Mouse (Mus musculus) hindbrain, postnatal 0 days (tissue): Measurements from ENCODE around the gene Ypel3. TPM values are rescaled to one million over a fixed set of nuclear protein-coding genes. Genes with fewer than 3 reads are reported as not detected.
"Not testable (repeated sequence)": the region's sequence is repeated elsewhere in the genome, so short reads cannot be mapped to it uniquely, and the experiment has no call there.

Experiments
- ATAC-seq: fragments of 200-750 bp; cut with Nextera tagmentation; 2 replicates; pipeline ENCODE4 v1.8.0; 2017; ENCODE audit warnings: mild to moderate bottlenecking, moderate TSS enrichment, moderate library complexity
- DNase-seq: peaks from one replicate; pipeline ENCODE4 v3.0.0-alpha.2; 2015; ENCODE audit warnings: low spot score
- H3K27ac ChIP-seq: fragments of 300-500 bp; sonication (generic); 2 replicates; pipeline ENCODE4 v1.5.1; 2014; ENCODE audit warnings: mild to moderate bottlenecking
- H3K27me3 ChIP-seq: fragments of 300-500 bp; sonication (generic); 2 replicates; pipeline ENCODE4 v1.6.1; 2014; ENCODE audit warnings: low read length, mixed read lengths; ENCODE audit not compliant: insufficient read depth
- H3K36me3 ChIP-seq: fragments of 300-500 bp; sonication (generic); 2 replicates; pipeline ENCODE4 v1.6.1; 2014; ENCODE audit warnings: low read length, mixed read lengths; ENCODE audit not compliant: insufficient read depth
- H3K4me1 ChIP-seq: fragments of 300-500 bp; sonication (generic); 2 replicates; pipeline ENCODE4 v1.6.1; 2014; ENCODE audit warnings: antibody characterized with exemption, low read length, mixed read lengths; ENCODE audit not compliant: insufficient read depth
- H3K4me2 ChIP-seq: fragments of 300-500 bp; sonication (generic); 2 replicates; pipeline ENCODE4 v1.6.1; 2014; ENCODE audit warnings: low read depth, mild to moderate bottlenecking, low read length, moderate library complexity, mixed read lengths
- H3K4me3 ChIP-seq: fragments of 300-500 bp; sonication (generic); 2 replicates; pipeline ENCODE4 v1.5.1; 2014; ENCODE audit warnings: low read length
- H3K9ac ChIP-seq: fragments of 300-500 bp; sonication (generic); replicated peaks from 2 replicates; pipeline ENCODE4 v1.6.1; 2014; ENCODE audit warnings: mild to moderate bottlenecking, low read length, moderate library complexity, mixed read lengths
- H3K9me3 ChIP-seq: fragments of 300-500 bp; sonication (generic); 2 replicates; pipeline ENCODE4 v1.6.1; 2016; ENCODE audit warnings: low read length, mixed read lengths
- CTCF ChIP-seq: IDR thresholded peaks from 2 replicates; pipeline ENCODE4 v1.5.1; 2016; ENCODE audit warnings: antibody characterized with exemption, control low read depth, low read depth
- WGBS: fragments of 180-500 bp; shearing (Covaris S2); extraction: QIAGEN DNeasy Blood & Tissue Kit; methylation state at CpG from one replicate; pipeline ENCODE4 v1.1.7; 2014; 5-methylcytosine and 5-hydroxymethylcytosine counted together
- polyA plus RNA-seq: library from polyadenylated mRNA; unstranded; fragments of >200 nt; fragmentation: Nextera tagmentation; extraction: Ambion mirVana; gene quantifications from 2 replicates; pipeline ENCODE4 v1.2.1, GENCODE M21; 2015
- total RNA-seq: library from RNA; depleted of rRNA; stranded (reverse); fragments of >200 nt; gene quantifications from 2 replicates; pipeline ENCODE4 v1.2.3, GENCODE M21; 2014

The Ypel3 gene
- total and polyA plus RNA-seq, 2 experiments from 2014 or later, result 239 to 240 TPM

DNA sequence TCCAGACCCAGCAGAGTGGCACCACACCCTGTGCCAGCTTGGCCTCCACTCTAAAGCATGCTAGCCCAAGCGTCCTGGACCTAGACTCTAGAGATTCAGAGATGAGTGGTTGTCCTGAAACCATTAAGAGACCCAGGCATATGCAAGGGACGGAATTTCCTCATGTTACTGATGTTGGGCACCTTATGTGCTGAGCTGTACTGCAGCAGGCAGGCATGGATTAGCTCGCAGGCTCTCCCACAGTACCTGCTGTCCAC, 849 bp upstream of the Ypel3 start:
- H3K4me3 ChIP-seq, result peak overlapping the region; percentile 82
- DNase-seq (no peak), ATAC-seq (no peak)
- no peaks in the 10 kb centered on the region for H3K9me3 ChIP-seq
- H3K9ac ChIP-seq, result peak overlapping the region; percentile 97; the same call in 1 of the 2 replicates
- peak overlapping the region; percentile 99 for H3K4me2 ChIP-seq
- 70% methylated on average over 3 of the region's 3 CpGs for WGBS
- H3K4me1 ChIP-seq, result peaks cover 32% of the 10 kb centered on the region
- peak overlapping the region; percentile 92 for H3K27ac ChIP-seq
- H3K36me3 ChIP-seq, result peaks cover 6% of the 10 kb centered on the region
- TF ChIP-seq CTCF, result no peak
- H3K27me3 ChIP-seq, result no peaks in the 10 kb centered on the region

DNA sequence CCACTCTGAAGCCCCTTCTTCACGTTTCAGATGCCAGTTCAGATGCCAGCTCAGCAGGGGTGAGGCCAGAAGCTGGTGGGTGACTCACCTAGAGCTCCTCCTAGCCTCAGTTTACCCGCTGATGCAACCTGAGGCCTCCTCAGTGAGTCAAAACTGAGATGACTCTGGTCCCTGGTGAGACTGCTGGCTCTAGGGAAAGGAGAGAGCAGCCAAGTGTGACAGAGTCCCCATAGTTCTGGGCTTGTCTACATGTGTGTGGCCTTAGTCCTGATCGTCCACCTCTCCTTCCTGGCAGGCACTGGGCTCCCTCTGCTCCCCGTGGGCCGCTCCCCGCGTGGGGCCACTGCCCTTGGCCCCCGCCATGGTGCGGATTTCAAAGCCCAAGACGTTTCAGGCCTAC, 721 bp downstream of the Ypel3 start:
- Histone ChIP-seq H3K27me3 (no peaks in the 10 kb centered on the region), H3K9me3 (no peaks in the 10 kb centered on the region), H3K4me3 (peak overlapping the region; percentile 82), H3K27ac (peak overlapping the region; percentile 92), H3K4me1 (peaks cover 37% of the 10 kb centered on the region), H3K36me3 (no peaks in the 10 kb centered on the region; the same call in 1 of the 2 replicates), H3K9ac (peak overlapping the region; percentile 97), H3K4me2 (peak overlapping the region; percentile 99)
- no peak for TF ChIP-seq CTCF
- ATAC-seq, result no peak
- DNase-seq, result peak; percentile 8
- WGBS, result 43% methylated on average over 10 of the region's 10 CpGs

DNA sequence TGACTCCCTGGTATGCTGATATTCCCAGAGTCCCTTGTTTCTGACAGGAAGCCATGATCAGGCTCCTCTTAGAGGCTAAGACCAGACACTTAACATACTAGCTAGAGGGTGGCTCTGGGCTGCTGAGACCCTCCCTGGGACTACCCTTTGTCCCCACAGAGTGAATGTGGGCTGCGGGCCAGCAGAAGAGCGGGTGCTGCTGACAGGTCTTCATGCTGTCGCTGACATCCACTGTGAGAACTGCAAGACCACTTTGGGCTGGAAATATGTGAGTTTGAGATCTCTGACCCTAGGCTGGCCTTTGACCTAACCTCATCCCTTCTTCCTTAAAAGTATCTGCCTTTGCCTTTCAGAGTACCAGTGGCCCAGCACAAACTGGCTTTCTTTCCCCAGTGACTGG, 1.4 kb downstream of the Ypel3 start:
- peak overlapping the region; percentile 97 for H3K9ac ChIP-seq
- peak overlapping the region; percentile 99 for H3K4me2 ChIP-seq
- H3K4me1 ChIP-seq, result peaks cover 37% of the 10 kb centered on the region
- WGBS, result 63% methylated on average over 3 of the region's 3 CpGs
- H3K4me3 ChIP-seq, result peak overlapping the region; percentile 82; the same call in 1 of the 2 replicates
- H3K36me3 ChIP-seq, result no peaks in the 10 kb centered on the region
- no peaks in the 10 kb centered on the region for H3K9me3 ChIP-seq
- DNase-seq (no peak), ATAC-seq (no peak)
- H3K27ac ChIP-seq, result 0 out of 2 replicates have a peak overlapping the region, but pooled peaks have one; percentile 92
- TF ChIP-seq CTCF, result no peak
- no peaks in the 10 kb centered on the region for H3K27me3 ChIP-seq

DNA sequence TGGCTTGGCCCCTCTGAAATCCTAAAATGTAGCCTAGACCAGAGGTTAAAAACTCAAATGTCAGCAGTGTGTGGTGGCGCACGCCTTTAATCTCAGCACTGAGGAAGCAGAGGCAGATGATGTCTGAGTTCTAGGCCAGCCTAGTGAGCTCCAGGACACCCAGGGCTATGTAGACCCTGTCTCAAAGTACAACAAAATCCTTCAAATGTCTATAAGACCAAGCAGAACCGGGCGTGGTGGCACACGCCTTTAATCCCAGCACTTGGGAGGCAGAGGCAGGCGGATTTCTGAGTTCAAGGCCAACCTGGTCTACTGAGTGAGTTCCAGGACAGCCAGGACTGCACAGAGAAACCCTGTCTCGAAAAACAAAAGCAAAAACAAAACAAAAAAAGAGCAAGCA, 2.3 kb downstream of the Ypel3 start:
- not testable (repeated sequence) for H3K4me2 ChIP-seq, H3K9ac ChIP-seq, DNase-seq, H3K9me3 ChIP-seq, H3K36me3 ChIP-seq, H3K4me3 ChIP-seq, ATAC-seq, H3K27me3 ChIP-seq
- Histone ChIP-seq H3K27ac (peak overlapping the region; percentile 72; the same call in 1 of the 2 replicates), H3K4me1 (peaks cover 37% of the 10 kb centered on the region)
- WGBS, result 88% methylated on average over 7 of the region's 7 CpGs

DNA sequence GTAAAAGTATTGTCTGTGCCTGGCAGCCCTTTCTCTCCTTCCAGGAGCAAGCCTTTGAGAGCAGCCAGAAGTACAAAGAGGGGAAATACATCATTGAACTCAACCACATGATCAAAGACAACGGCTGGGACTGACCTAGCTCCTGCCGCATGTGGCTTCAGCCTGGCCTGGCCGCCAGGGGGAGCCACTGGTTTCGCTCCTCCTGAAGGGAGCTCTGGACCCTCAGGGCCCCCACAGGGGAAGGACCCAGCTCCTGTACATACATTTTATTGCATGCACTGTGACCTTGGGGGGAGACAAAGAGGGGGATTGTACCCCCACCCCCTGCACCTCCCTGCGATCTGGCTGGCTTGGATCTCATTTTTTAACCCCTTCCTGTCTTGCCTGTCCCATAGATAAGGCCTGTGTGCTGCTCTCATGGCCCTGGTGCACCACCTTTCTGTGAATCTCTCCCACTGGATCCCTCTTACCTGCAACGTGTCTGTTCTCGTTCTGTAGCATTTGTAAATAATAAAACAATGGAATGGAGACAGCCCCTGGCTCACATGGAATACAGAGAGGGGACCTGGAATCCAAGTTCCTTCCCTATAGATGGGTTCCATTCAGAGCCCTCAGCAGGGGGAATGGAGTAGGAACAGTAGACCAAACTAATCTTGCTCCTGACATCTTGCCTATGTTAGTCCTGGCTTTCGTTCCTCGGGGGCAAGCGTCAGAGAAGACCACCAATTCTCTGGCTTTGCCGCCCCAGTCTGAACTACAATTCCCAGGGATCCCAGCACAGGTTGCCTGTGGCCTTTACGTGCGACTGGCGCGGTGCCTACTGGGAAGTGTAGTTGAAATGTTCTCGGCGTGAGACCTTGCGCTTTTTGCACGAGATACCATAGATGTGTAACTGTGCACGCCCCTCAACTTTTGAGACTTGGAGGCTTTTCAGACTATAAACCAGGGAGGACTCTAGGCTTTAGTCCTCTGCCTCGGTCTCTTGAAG, 3.5 kb downstream of the Ypel3 start:
- peak; percentile 66 for ATAC-seq
- Histone ChIP-seq H3K9me3 (no peaks in the 10 kb centered on the region), H3K36me3 (peaks cover 11% of the 10 kb centered on the region), H3K4me3 (peak overlapping the region; percentile 41), H3K27me3 (no peaks in the 10 kb centered on the region), H3K9ac (peak overlapping the region; percentile 54), H3K27ac (peak overlapping the region; percentile 72), H3K4me1 (peaks cover 37% of the 10 kb centered on the region), H3K4me2 (peak overlapping the region; percentile 96)
- WGBS, result under 1% methylated on average over 21 of the region's 21 CpGs
- peak; percentile 97 for DNase-seq
- peak; percentile 96 for TF ChIP-seq CTCF

DNA sequence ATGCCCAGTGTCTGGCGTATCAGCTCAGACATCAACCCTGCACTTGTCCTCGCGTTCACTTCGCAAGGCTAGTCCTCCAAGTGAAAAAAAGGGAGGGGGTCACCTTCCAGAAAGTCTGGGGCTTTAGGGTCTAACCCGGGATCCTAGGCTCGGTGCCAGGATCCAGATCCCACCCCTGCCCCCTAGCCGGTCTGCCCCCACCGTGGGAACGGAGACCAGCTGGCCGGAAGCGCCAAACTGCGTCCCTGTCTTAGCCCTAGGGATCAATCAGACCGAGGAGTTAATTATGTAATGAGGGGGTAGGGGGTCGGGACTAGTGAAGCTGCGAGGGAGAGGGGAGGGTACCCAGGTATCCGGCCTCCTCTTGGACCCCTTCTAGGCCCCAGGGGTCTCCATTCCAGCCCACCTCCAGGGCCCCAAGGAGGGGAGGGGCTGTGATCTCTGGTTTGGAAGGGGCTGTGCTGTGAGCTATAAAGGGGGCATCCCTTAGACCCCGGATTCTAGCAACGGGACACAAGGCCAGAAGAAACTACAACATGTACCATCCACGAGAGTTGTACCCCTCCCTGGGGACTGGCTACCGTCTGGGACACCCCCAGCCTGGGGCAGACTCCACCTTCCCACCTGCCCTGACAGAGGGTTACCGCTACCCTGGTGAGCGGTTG, 4.3 kb downstream of the Ypel3 start, which contains the start of gene Tbx6:
TSS of gene Tbx6 (plus strand) at position 513 of the 665 bp plus-strand sequence.
- Histone ChIP-seq H3K36me3 (peaks cover 15% of the 10 kb centered on the region), H3K27me3 (no peaks in the 10 kb centered on the region), H3K4me3 (peak within 1 kb of the TSS; percentile 41), H3K4me2 (peak within 1 kb of the TSS; percentile 96), H3K4me1 (peaks cover 32% of the 10 kb centered on the region), H3K9ac (peak within 1 kb of the TSS; percentile 54), H3K9me3 (no peaks in the 10 kb centered on the region), H3K27ac (peak within 1 kb of the TSS; percentile 72)
- ATAC-seq (peak; percentile 6; the same call in 1 of the 2 replicates), DNase-seq (peak; percentile 33)
- 3% methylated on average over 22 of the region's 22 CpGs for WGBS
- TF ChIP-seq CTCF, result no peak
